Mouse (Mus musculus) kidney, adult 9 months (tissue): ENCODE results near the gene Cask.

Experiments
- DNase-seq: peaks from one replicate; pipeline ENCODE4 v3.0.0; 2022

Cask gene

DNA sequence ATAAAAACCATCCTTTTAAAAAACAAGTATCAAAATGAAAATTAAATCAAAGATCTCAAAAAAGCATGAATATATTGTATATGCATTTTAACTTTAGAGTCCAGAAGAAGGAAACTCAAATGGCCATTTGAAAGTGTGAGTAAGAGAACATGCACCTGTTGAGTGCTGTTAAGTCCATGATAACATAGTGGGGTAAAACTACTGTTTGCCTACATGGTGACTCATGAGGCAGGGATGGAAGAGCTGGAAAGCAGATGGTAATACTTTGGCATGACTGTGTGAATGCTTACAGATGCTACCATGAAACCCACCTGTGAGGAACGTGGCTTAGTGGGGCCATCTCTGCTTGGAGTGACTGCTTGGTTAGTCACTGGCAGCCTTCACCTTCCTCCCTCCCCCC, 132.9 kb downstream of the Cask start:
- no peak for DNase-seq

GRCm38 (mm10) chrX:13716796-13717569, 134.2 kb downstream of the Cask start:
- DNase-seq = peak; percentile 6

DNA sequence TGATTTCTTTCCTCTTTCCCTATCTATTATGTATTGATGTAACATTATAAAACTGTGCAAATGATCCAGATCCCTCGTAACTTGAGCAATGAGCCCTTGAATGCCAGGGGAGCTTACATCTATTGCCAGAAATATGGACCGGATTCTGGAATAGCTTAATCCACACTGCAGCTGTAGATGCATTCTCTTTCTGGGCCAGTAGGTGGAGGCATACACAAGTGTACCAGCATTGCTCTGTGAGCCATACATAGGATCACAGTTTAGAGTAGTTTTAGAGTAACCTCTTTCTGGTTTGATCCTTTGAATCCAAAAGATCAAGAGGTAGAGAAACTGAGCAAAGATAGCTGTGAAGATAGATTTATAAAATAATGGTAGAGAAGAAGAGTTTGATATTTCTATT, 141.0 kb downstream of the Cask start:
- DNase-seq = peak; percentile 56

DNA sequence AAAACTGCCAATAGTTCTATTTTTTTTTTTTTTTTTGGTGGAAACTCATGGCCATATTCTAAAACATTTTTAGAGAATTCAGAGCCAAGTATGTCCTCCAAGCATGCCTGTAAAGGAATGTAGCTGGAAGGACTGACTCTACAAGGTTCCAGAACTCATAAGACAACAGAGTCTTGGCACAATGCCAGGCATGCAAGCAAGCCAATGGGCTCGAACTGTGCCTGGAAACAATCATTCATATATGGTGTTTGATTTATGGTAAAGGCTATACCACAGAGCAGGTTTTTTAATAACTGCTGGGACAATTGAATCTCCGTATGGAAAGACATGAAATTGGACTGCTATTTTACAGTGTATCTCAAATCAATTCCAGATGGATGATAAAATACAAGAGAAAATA, 146.1 kb downstream of the Cask start:
- no peak for DNase-seq

GRCm38 (mm10) chrX:13700681-13701080, 150.5 kb downstream of the Cask start:
- no peak for DNase-seq

DNA sequence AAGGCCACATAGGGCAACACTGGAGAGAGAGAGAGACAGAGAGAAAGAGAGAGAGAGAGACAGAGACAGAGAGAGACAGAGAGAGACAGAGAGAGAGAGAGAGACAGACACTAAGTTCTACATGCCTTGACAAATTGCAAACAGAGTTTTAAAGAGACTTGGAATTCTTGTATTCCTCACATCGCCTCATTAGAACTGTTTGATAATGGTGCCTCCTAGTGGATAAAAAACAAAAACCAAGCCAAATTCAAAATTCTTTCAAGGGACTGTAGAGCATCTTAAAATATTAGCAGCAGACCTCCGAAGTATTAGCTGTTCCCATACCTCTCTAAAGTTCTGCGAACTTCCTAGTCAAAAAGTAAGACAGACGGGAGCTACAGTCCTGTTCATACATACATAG, 159.3 kb downstream of the Cask start:
- peak; percentile 5 for DNase-seq

GRCm38 (mm10) chrX:13688356-13688755, 162.8 kb downstream of the Cask start:
- no peak for DNase-seq

GRCm38 (mm10) chrX:13686589-13686988, 164.6 kb downstream of the Cask start:
- DNase-seq = no peak

DNA sequence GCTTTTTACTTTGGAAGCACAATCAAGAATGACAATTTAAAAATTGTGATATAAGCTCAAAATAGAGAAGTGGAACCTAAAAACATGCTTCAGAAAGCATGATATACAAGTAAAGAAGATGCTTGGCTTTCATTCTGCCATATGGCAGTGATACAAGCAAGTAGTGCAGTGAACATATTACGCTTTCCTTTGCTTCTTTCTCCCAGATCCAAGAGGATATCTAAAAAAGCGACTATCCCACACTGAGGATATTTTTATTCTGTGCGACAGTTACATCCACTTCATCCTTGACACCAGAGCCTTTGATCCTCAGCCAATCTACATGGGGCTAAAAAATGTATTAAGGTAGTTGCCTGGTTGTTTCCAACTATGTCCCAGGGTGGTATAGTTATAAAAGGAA, 169.4 kb downstream of the Cask start:
- DNase-seq = no peak

DNA sequence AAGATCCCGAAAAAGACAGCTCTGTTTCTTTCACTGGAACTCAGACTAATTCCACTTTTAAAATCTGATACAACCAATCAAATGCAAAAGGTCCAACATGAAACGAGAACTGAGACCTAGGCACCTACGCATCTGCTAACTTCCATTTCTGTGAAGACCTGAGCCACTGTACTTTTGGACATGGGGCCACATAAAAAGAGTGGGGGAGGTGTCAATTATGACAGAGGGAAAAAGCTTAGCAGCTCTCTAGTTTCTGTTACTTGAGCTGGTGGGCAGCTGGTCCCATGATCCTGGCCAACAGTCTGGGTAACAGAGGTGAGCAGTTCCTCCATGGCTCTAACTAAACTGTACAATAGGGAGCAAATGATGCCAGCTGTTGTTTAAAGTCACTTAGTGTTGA, 178.2 kb downstream of the Cask start:
- no peak for DNase-seq

GRCm38 (mm10) chrX:13670342-13670741, 180.8 kb downstream of the Cask start:
- no peak for DNase-seq

DNA sequence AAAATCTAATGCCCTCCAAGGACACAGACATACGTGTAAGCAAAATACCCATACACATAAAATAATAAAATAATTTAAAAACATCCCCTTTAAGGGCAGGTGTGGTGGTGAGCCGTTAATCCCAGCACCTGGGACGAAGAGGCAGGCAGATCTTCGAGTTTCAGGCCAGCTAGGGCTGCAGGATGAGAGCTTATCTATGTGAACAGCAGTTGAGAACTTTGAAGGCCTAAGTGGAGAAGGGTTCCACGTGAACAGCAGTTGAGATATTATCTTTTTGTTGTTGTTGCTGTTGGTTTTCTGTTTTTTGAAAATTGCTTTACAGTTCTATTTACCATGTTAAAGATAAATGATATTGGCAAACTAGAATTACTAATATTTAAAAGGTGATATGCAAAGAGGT, 182.3 kb downstream of the Cask start:
- no peak for DNase-seq

GRCm38 (mm10) chrX:13661063-13661462, 190.1 kb downstream of the Cask start, which contains the start of gene Gpr82:
Gene Gpr82 (plus strand): TSS chrX:13661363.
- DNase-seq = no peak

GRCm38 (mm10) chrX:13659201-13659890, 191.8 kb downstream of the Cask start:
- DNase-seq = no peak

DNA sequence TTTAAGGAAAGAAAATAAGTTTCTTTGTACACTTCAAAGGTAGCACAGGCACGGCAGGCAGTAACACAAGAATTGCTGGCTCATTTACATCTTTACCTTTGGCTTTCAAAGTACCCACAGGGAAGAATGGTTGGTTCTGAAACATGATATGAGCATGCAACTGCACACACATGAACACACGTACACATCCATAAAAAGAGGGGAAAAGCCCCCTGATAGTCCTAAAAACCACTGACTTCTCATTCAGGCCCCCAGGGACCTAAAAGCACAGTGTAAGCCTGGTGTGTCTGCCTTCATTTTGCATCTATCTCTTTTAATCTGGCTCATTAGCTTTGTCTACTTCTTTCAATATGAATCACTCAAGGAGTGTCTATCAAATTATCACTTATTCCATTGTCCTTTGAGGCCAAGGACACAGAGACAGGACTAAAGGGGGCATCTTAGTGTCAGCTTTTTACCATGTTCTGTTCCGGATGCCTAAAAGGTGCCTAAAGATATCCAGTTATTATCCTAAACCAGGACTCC, 192.5 kb downstream of the Cask start:
- no peak for DNase-seq

DNA sequence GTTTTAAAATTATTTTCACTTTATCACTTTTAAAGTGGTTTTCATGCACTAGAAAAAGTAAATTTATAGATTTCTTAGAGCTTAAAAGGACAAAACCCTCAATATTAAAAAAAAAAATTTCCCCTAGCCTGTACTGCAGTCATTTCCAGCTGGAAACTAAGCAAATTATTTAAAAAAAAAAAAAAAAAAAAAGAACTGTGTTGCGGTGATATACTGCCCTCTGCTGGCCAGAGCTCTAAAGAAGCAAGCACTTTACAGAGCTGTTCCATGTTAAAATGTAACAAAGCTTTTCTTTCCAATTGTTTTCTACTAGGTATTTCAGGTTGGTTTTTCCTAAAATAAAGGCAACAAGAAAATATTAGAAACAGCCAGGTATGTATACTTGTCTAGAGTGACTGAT, 194.4 kb downstream of the Cask start:
- DNase-seq = peak; percentile 47

DNA sequence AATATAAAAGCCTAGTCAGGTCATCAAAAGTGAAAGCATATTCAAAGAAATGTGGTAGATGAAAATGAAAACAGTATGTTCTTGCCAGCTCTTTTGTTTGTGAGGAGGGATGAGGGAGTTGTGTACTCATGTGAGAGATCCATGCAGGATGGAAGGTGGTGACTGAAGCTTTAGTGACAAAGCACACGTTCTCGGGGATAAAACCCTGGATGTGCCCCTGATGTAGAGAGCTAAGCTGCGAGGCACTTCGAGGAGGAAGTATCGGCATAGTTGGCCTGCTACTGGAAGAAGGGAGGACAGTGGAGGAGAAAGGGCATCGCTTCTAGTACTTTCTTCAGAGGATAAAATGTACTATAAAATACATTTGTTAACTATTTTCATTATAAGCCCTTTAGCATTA, 195.3 kb downstream of the Cask start:
- DNase-seq = peak; percentile 9

DNA sequence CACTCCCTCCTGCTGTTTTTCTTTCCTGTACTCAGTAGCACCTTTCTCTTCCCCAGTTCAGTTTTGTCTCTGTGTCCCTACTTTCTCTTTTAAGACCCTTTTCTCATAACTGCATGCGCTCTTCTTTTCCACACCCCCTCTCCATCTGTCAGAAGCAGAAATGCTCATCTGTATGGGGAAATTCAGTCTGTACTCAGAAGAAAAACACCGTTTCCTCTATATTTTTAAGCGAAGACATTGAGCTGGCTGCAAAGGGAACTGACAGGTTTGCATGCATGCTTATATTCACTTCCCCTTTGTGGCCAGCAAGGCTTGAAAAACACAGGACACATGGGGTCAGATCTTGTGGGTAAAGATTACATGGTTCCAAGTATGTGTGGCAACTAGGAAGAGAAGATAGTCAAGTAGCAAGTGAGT, 196.2 kb downstream of the Cask start:
- DNase-seq = no peak

DNA sequence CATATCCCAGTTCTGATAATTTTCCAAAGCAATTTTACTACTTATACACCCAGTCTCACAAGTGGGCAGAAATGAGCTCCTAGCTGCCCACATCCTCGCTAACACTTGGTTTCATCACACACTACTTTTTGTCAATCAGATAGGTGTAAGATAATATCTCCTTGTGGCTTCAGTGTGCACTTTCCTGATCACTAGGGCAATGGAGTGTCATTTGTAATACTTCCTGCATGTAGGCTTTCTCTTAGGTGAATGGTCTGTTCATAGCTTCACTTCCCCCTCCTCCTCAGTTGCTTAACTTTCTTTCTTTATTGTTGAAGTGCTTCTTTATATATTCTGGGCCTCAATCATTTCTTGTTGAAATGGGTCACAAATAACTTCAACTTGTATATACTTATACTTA, 198.9 kb downstream of the Cask start:
- DNase-seq = no peak

GRCm38 (mm10) chrX:13651889-13652288, 199.3 kb downstream of the Cask start:
- no peak for DNase-seq

GRCm38 (mm10) chrX:13638894-13639293, 212.3 kb downstream of the Cask start:
- DNase-seq = no peak

DNA sequence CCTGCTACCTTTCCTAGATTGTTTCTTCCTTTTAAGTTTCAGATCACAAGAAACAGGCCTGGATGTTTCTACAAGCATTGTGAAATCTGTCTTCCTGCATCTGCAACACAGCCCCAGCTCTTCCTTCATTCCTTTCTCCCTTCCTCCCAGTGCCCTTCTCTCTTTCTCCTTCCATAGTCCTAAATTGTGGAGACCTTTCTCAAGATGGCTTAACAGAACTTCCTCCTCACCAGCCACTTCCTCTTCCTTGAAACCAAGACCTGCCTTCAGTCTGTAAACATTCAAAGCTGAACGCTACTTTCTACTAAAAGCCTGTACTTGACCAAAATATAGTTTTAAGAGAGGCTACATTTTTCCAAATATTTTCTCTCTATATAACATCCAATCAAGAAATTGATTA, 214.8 kb downstream of the Cask start:
- no peak for DNase-seq

DNA sequence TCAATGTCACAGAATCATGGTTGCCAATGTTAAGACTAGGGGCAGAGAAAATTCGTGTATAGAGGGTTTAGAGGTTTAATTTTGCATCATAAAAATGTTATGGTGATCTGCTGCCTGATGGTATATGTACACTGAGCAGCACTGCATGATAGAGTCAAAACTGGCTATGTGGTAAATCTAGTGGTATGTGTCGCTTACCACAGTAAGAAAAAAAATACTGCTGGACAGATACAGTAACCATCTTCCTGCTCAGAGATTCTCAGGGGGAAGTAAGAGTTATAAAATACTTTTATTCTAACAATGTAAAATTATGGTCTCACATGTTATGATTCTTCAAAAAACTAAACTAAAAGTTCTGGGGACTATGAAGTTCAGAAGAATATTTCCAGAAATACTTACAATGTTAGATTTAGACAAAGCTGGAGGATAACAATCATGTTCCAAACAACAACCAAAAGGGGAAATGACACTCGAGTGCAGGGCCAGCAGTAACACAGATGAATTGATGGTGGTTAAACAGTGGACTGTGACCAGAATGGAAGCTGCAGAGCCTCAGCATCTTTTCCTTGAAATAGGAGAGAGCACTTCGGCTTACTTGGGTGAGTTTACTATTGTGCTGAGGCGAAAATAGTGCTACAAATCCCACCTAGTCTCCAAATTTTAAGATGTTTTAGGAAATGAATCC, 219.4 kb downstream of the Cask start, which contains the start of gene Gpr34:
Gene Gpr34, plus strand, starts transcription at position 491 of the 685 bp plus-strand sequence.
- DNase-seq = no peak

DNA sequence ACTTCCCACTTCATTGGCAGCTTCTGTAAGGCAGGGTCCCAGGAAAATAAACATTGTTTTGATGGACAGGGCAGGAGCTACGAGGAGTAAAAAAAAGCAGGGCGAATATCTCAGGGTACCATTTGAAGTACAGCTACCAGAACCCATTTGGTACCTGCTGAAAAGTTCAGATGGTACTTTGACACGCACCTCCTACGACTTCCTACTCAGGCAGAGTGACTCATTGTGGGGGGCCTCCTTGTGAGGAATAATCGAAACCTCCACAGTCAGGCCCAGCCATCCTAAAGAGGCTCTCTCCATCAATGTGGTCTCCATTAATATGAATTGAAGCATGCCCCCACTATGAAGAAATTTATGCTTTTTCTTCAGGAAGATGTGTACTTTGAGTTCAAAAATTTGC, 228.5 kb downstream of the Cask start:
- no peak for DNase-seq
